Mouse (Mus musculus) C2C12 (cell line): ENCODE measurements around the gene Rft1.

ENCODE experiments used
- CTCF ChIP-seq: IDR thresholded peaks from one replicate; pipeline ENCODE4 v1.5.1; 2011; ENCODE audit not compliant: control insufficient read depth, insufficient read depth, insufficient read length
- USF1 ChIP-seq: IDR thresholded peaks from one replicate; pipeline ENCODE4 v1.6.1; 2011; ENCODE audit warnings: low read depth, mild to moderate bottlenecking, control low read depth, moderate library complexity

DNA sequence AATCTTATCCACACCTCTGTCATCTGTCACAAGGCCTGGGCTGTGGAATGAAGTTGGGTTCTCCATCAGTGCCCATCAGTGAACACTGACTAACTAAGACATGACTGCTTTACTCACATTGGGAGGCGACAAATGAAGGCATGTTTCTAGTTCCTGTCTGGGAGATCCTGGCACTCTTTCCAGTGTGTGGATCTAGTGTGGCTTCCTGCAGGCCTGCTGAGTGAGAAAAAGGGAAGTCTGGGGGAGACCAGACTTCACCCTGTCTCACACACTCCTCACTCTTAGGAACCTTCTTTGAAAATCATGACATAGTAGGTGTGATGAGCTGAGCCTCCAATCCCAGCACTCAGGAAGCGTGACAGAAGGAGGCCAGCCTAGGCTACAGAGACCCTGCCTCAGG is 40.6 kb downstream of the Rft1 start:
- TF ChIP-seq USF1 (no peak), CTCF (no peak)
